Mouse (Mus musculus) heart, adult 10 weeks (tissue): Measurements from ENCODE around the gene Prss1. TPM values are rescaled to one million over a fixed set of nuclear protein-coding genes. Genes with fewer than 3 reads are reported as not detected.

Experiments used
- polyA plus RNA-seq: library from polyadenylated mRNA; stranded (reverse); fragments of 350-450 nt; fragmentation: Illumina TruSeq; extraction: RNeasy Lipid Tissue Mini Kit (QIAGEN cat#74804); gene quantifications from one replicate; pipeline ENCODE4 v1.2.3, GENCODE M21; 2014; ENCODE audit warnings: low read depth, low replicate concordance

Prss1 gene
- polyA plus RNA-seq: not detected

GRCm38 (mm10) chr6:41458632-41459031 lies at the start of gene Prss1:
TSS of gene Prss1 (plus strand) at chr6:41458932.

GRCm38 (mm10) chr6:41446045-41446444 lies 12.7 kb upstream of the Prss1 start, which contains the start of gene Gm10334:
TSS of gene Gm10334 (minus strand) at chr6:41446145.

Other genes with a start within 250 kb of the Prss1 start
- gene Try4, start 156.7 kb upstream of the Prss1 start, polyA plus RNA-seq: not detected
- not detected for gene Try5, start 142.1 kb upstream of the Prss1 start, polyA plus RNA-seq
- not detected for gene Try10, start 104.8 kb upstream of the Prss1 start, polyA plus RNA-seq
- gene Prss3, start 81.3 kb upstream of the Prss1 start, polyA plus RNA-seq: not detected
- gene Gm5771, start 66.6 kb upstream of the Prss1 start, polyA plus RNA-seq: not detected
- gene Gm10334, start 12.8 kb upstream of the Prss1 start, polyA plus RNA-seq: not detected
- gene Prss2, start 62.9 kb downstream of the Prss1 start, polyA plus RNA-seq: not detected
- 1.6 TPM for gene Ephb6, start 146.6 kb downstream of the Prss1 start, polyA plus RNA-seq
- gene Trpv6, start 177.5 kb downstream of the Prss1 start, polyA plus RNA-seq: not detected
- gene Trpv5, start 221.8 kb downstream of the Prss1 start, polyA plus RNA-seq: not detected
- gene Llcfc1, start 225.5 kb downstream of the Prss1 start, polyA plus RNA-seq: not detected
- not detected for gene Kel, start 245.4 kb downstream of the Prss1 start, polyA plus RNA-seq